Mouse (Mus musculus): ENCODE results near the gene Grip2. TPM values are rescaled to one million over a fixed set of nuclear protein-coding genes. Genes with fewer than 3 reads are reported as not detected.

The Grip2 gene
- total and polyA plus RNA-seq, 3 experiments = 0.05 TPM; not detected in 2

DNA sequence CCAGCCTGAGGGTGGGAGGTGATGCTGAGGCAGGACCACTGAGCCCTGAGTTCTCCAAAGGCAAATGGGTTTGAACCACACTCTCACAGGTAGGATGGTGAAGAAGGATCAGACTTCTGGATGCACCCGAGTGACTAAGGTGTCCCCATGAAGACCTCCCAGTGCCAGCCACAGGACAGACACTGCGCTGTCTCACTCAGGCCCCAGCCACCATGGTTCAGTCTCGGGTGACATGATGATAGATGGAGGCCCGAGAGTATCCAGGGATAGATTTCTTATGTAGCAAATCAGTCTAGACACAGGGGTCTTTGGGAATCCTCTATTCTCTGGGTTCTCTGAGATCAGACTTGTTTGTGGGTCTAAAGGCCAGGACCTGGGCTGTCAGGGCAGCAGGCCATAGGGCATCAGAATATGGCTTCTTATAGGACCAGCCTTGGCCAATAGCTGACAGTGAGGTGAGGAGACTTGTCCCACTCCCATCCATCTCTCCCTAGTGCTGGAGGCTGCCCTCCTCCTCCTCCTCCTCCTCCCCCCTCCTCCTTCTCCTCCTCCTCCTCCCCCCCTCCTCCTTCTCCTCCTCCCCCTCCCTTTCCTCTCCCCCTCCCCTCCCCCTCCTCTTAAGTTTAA is 106.3 kb downstream of the Grip2 start:
- H3K36me3 ChIP-seq (replicated peaks) = no peaks in the 10 kb centered on the region
- DNase-seq (ENCODE audit: low spot score) (no peak), ATAC-seq (ENCODE audit: extremely low read depth, insufficient number of reproducible peaks, low FRiP score, poor library complexity, severe bottlenecking) (no peak)
- H3K9me3 ChIP-seq (replicated peaks) = no peaks in the 10 kb centered on the region
- no peaks in the 10 kb centered on the region for H3K27me3 ChIP-seq (ENCODE audit: insufficient read depth, low read length)
- TF ChIP-seq GATA2 (IDR thresholded peaks at IDR 0.05; ENCODE audit: borderline replicate concordance, low read depth, low read length) (no peak), CTCF (IDR thresholded peaks at IDR 0.05; ENCODE audit: low read depth, low read length) (no peak), POLR2AphosphoS5 (IDR thresholded peaks at IDR 0.05; ENCODE audit: insufficient replicate concordance, low read depth, low read length) (no peak), GATA1 (IDR thresholded peaks at IDR 0.05; ENCODE audit: borderline replicate concordance, low read length) (no peak), TAL1 (conservative IDR thresholded peaks at IDR 0.05; ENCODE audit: low read depth, low read length) (no peak)
- no peaks in the 10 kb centered on the region for H3K4me1 ChIP-seq (ENCODE audit: insufficient read depth, low read depth, low read length)
- H3K4me3 ChIP-seq (ENCODE audit: low read depth, low read length) = no peak overlapping the region

DNA sequence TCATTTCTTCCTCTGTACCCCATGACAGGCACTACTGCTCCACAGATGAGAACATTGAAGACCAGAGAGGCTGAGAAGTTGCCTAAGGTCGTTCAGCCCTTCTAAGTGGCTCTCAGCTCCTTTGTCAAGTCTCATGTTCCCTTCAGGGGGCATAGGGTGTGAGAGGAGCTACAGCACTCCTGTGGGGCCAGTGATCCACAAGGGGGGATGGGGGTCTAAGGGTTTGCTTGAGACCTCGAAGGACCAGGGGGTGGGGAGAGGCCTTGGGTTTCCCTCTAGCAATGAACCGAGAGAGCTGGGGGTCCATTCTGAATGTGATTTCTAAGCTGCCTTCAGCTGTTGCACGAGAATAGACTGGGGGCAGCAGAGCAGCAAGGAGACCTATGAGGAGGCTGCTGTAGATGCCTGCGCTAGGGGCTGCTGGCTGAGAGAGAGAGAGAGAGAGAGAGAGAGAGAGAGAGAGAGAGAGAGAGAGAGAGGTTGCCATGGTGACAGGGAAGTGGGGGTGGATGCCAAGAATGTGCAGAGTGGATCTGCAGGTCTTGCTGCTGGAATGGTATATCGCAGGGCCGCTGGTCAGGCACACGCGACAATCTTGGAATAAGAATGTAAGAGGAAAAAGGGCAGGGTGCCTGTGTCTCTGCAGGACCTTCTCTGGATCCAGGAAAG is 107.1 kb downstream of the Grip2 start:
- TF ChIP-seq POLR2AphosphoS5 (IDR thresholded peaks at IDR 0.05; ENCODE audit: insufficient replicate concordance, low read depth, low read length) (no peak), GATA1 (IDR thresholded peaks at IDR 0.05; ENCODE audit: borderline replicate concordance, low read length) (no peak), GATA2 (IDR thresholded peaks at IDR 0.05; ENCODE audit: borderline replicate concordance, low read depth, low read length) (no peak), CTCF (IDR thresholded peaks at IDR 0.05; ENCODE audit: low read depth, low read length) (no peak), TAL1 (conservative IDR thresholded peaks at IDR 0.05; ENCODE audit: low read depth, low read length) (no peak)
- DNase-seq (ENCODE audit: low spot score) = no peak
- H3K4me3 ChIP-seq (ENCODE audit: low read depth, low read length) = no peak overlapping the region
- H3K36me3 ChIP-seq (replicated peaks) = no peaks in the 10 kb centered on the region
- no peak for ATAC-seq (ENCODE audit: extremely low read depth, insufficient number of reproducible peaks, low FRiP score, poor library complexity, severe bottlenecking)
- H3K4me1 ChIP-seq (ENCODE audit: insufficient read depth, low read depth, low read length) = no peaks in the 10 kb centered on the region
- H3K27me3 ChIP-seq (ENCODE audit: insufficient read depth, low read length) = no peaks in the 10 kb centered on the region
- H3K9me3 ChIP-seq (replicated peaks) = no peaks in the 10 kb centered on the region

- H3K36me3 ChIP-seq (replicated peaks) = no peaks in the 10 kb centered on the region
- no peak for ATAC-seq (ENCODE audit: extremely low read depth, insufficient number of reproducible peaks, low FRiP score, poor library complexity, severe bottlenecking)
These were observed 107.9 kb downstream of the Grip2 start for GRCm38 (mm10) chr6:91719042-91719747.

DNA sequence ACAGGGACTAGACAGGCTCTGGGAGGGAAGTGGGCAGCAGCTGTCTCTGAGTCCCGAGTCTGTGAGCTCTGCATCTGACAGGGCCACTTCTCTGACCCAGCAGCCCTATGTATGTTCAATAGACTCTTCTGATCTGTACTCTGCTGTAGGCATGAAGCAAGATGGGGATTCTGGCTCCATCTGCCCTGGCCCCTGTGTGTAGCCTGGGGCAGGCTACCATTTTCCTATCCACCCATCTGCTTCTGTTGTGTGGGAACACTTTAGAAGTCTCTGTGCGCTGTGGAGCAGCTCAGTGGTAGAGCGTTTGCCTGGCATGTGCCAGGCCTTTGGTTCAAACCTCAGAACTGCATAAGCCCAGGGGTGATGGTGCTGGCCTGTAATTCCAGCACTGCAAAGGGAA is 108.4 kb downstream of the Grip2 start:
- H3K9me3 ChIP-seq (replicated peaks) = no peaks in the 10 kb centered on the region
- H3K4me3 ChIP-seq (ENCODE audit: low read depth, low read length) = no peak overlapping the region
- no peak for TF ChIP-seq TAL1 (conservative IDR thresholded peaks at IDR 0.05; ENCODE audit: low read depth, low read length)
- no peak for TF ChIP-seq GATA2 (IDR thresholded peaks at IDR 0.05; ENCODE audit: borderline replicate concordance, low read depth, low read length)
- TF ChIP-seq CTCF (IDR thresholded peaks at IDR 0.05; ENCODE audit: low read depth, low read length) = no peak
- no peak for TF ChIP-seq GATA1 (IDR thresholded peaks at IDR 0.05; ENCODE audit: borderline replicate concordance, low read length)
- no peak for TF ChIP-seq POLR2AphosphoS5 (IDR thresholded peaks at IDR 0.05; ENCODE audit: insufficient replicate concordance, low read depth, low read length)
- DNase-seq (ENCODE audit: low spot score) (no peak), ATAC-seq (ENCODE audit: extremely low read depth, insufficient number of reproducible peaks, low FRiP score, poor library complexity, severe bottlenecking) (no peak)
- no peaks in the 10 kb centered on the region for H3K4me1 ChIP-seq (ENCODE audit: insufficient read depth, low read depth, low read length)
- no peaks in the 10 kb centered on the region for H3K27me3 ChIP-seq (ENCODE audit: insufficient read depth, low read length)
- no peaks in the 10 kb centered on the region for H3K36me3 ChIP-seq (replicated peaks)

More at GRCm38 (mm10) chr6:91719042-91719747, 107.9 kb downstream of the Grip2 start:
- Histone ChIP-seq H3K9me3 (replicated peaks) (no peaks in the 10 kb centered on the region), H3K4me1 (ENCODE audit: insufficient read depth, low read depth, low read length) (no peaks in the 10 kb centered on the region), H3K27me3 (ENCODE audit: insufficient read depth, low read length) (no peaks in the 10 kb centered on the region), H3K4me3 (ENCODE audit: low read depth, low read length) (no peak overlapping the region)
- DNase-seq (ENCODE audit: low spot score) = no peak
- TF ChIP-seq POLR2AphosphoS5 (IDR thresholded peaks at IDR 0.05; ENCODE audit: insufficient replicate concordance, low read depth, low read length) (no peak), TAL1 (conservative IDR thresholded peaks at IDR 0.05; ENCODE audit: low read depth, low read length) (no peak), GATA2 (IDR thresholded peaks at IDR 0.05; ENCODE audit: borderline replicate concordance, low read depth, low read length) (no peak), GATA1 (IDR thresholded peaks at IDR 0.05; ENCODE audit: borderline replicate concordance, low read length) (no peak), CTCF (IDR thresholded peaks at IDR 0.05; ENCODE audit: low read depth, low read length) (no peak)

GRCm38 (mm10) chr6:91718067-91718466 is 109.0 kb downstream of the Grip2 start:
- Histone ChIP-seq H3K36me3 (replicated peaks) (no peaks in the 10 kb centered on the region), H3K4me3 (ENCODE audit: low read depth, low read length) (no peak overlapping the region), H3K9me3 (replicated peaks) (no peaks in the 10 kb centered on the region), H3K27me3 (ENCODE audit: insufficient read depth, low read length) (peaks cover under 1% of the 10 kb centered on the region; the same call in 1 of the 2 replicates), H3K4me1 (ENCODE audit: insufficient read depth, low read depth, low read length) (no peaks in the 10 kb centered on the region)
- TF ChIP-seq GATA2 (IDR thresholded peaks at IDR 0.05; ENCODE audit: borderline replicate concordance, low read depth, low read length) = no peak
- TF ChIP-seq CTCF (IDR thresholded peaks at IDR 0.05; ENCODE audit: low read depth, low read length) = no peak
- no peak for TF ChIP-seq GATA1 (IDR thresholded peaks at IDR 0.05; ENCODE audit: borderline replicate concordance, low read length)
- TF ChIP-seq TAL1 (conservative IDR thresholded peaks at IDR 0.05; ENCODE audit: low read depth, low read length) = no peak
- no peak for TF ChIP-seq POLR2AphosphoS5 (IDR thresholded peaks at IDR 0.05; ENCODE audit: insufficient replicate concordance, low read depth, low read length)
- DNase-seq (ENCODE audit: low spot score) = no peak
- no peak for ATAC-seq (ENCODE audit: extremely low read depth, insufficient number of reproducible peaks, low FRiP score, poor library complexity, severe bottlenecking)
